Mouse (Mus musculus) embryonic facial prominence, embryonic 13.5 days (tissue): ENCODE data around the gene Fryl. TPM values are rescaled to one million over a fixed set of nuclear protein-coding genes. Genes with fewer than 3 reads are reported as not detected.
A peak's percentile ranks its signal among the peaks of the same experiment; 100 is the strongest.

Experiments used
- ATAC-seq: fragments of 200-750 bp; cut with Nextera tagmentation; 2 replicates; pipeline ENCODE4 v1.8.0; 2017; ENCODE audit warnings: low read depth; ENCODE audit not compliant: insufficient number of reproducible peaks, insufficient read depth, low FRiP score, low TSS enrichment
- H3K27ac ChIP-seq: fragments of 300-500 bp; sonication (generic); 2 replicates; pipeline ENCODE4 v1.5.1; 2015; ENCODE audit warnings: moderate library complexity, mild to moderate bottlenecking, inconsistent platforms
- H3K27me3 ChIP-seq: fragments of 300-500 bp; sonication (generic); 2 replicates; pipeline ENCODE4 v1.6.1; 2015; ENCODE audit warnings: mild to moderate bottlenecking, inconsistent platforms
- H3K36me3 ChIP-seq: fragments of 300-500 bp; sonication (generic); 2 replicates; pipeline ENCODE4 v1.6.1; 2015; ENCODE audit warnings: mild to moderate bottlenecking, inconsistent platforms
- H3K4me1 ChIP-seq: fragments of 300-500 bp; sonication (generic); 2 replicates; pipeline ENCODE4 v1.6.1; 2015; ENCODE audit warnings: inconsistent platforms
- H3K4me2 ChIP-seq: fragments of 300-500 bp; sonication (generic); 2 replicates; pipeline ENCODE4 v1.6.1; 2015; ENCODE audit warnings: moderate library complexity, mild to moderate bottlenecking, inconsistent platforms
- H3K4me3 ChIP-seq: fragments of 300-500 bp; sonication (generic); 2 replicates; pipeline ENCODE4 v1.5.1; 2015; ENCODE audit warnings: mild to moderate bottlenecking, inconsistent platforms
- H3K9ac ChIP-seq: fragments of 300-500 bp; sonication (generic); 2 replicates; pipeline ENCODE4 v1.6.1; 2015; ENCODE audit warnings: mild to moderate bottlenecking, inconsistent platforms
- H3K9me3 ChIP-seq: fragments of 300-500 bp; sonication (generic); 2 replicates; pipeline ENCODE4 v1.6.1; 2016; ENCODE audit warnings: inconsistent platforms
- WGBS: fragments of 180-500 bp; shearing (Covaris S2); methylation state at CpG from one replicate; pipeline ENCODE4 v1.1.7; 2015; ENCODE audit warnings: mixed read lengths; 5-methylcytosine and 5-hydroxymethylcytosine counted together
- polyA plus RNA-seq: library from polyadenylated mRNA; unstranded; fragments of >200 nt; fragmentation: Nextera tagmentation; extraction: Ambion mirVana; gene quantifications from 2 replicates; pipeline ENCODE4 v1.2.1, GENCODE M21; 2015

Fryl gene
- polyA plus RNA-seq, 1 experiment from 2014 or later, result 30.2 TPM

DNA sequence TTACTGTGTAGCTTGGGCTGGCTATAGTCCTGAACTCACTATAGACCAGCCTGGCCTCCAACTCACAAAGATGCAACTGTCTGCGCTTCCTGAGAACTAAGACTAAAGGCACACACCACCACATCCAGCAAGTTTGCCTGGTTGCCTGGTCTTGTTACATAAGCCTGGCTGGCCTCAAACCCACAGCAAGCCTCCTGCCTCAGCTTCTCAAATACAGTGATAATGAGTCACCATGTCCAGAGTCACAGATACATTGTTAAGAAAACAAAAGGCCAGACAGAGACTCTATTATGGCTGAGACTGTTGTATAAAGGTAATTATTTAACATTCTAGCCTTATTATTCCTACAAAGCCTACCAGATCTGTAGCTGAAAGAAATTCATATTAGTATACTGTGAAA is 39.3 kb downstream of the Fryl start:
- Histone ChIP-seq H3K9me3 (no peaks in the 10 kb centered on the region), H3K36me3 (peaks cover 28% of the 10 kb centered on the region), H3K4me1 (no peaks in the 10 kb centered on the region), H3K4me3 (no peak overlapping the region), H3K9ac (no peak overlapping the region), H3K4me2 (no peak overlapping the region), H3K27me3 (no peaks in the 10 kb centered on the region), H3K27ac (no peak overlapping the region)
- ATAC-seq, result no peak
- whole genome bisulfite sequencing, result 97% methylated on average over 1 of the region's 1 CpGs

- no peaks in the 10 kb centered on the region for H3K9me3 ChIP-seq
- H3K27ac ChIP-seq, result no peak overlapping the region
- H3K9ac ChIP-seq, result no peak overlapping the region
- H3K36me3 ChIP-seq, result peaks cover 30% of the 10 kb centered on the region
- H3K4me1 ChIP-seq, result no peaks in the 10 kb centered on the region
- H3K27me3 ChIP-seq, result no peaks in the 10 kb centered on the region
- 92% methylated on average over 9 of the region's 9 CpGs for WGBS
- ATAC-seq, result no peak
- H3K4me2 ChIP-seq, result no peak overlapping the region
- no peak overlapping the region for H3K4me3 ChIP-seq
Observed at GRCm38 (mm10) chr5:73216014-73216413, 40.4 kb downstream of the Fryl start.

DNA sequence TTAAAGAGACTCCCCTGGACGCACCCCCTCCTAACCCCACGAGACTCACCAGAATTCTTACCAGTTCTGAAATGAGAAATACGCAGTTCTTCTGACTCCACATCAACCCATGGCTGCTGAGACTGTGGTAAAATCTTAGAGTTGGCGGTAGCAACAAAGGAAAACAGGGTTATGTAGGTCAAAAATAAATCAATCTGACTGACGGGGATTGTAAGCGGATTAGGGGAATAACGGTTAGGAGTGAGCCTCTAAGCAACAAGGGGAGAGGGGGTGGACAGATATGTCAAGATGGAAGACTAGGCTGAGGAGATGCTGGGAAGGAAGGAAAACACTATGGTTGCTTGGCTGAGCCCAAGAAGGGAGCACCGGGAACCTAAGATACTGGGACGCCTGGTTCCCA is 44.0 kb downstream of the Fryl start:
- ATAC-seq, result no peak
- Histone ChIP-seq H3K4me2 (no peak overlapping the region), H3K4me1 (peaks cover 13% of the 10 kb centered on the region), H3K27ac (no peak overlapping the region), H3K9me3 (no peaks in the 10 kb centered on the region), H3K36me3 (0 out of 2 replicates have a peak, but pooled peaks cover 13% of the 10 kb centered on the region), H3K9ac (no peak overlapping the region), H3K4me3 (no peak overlapping the region), H3K27me3 (no peaks in the 10 kb centered on the region)
- 88% methylated on average over 9 of the region's 9 CpGs for WGBS

DNA sequence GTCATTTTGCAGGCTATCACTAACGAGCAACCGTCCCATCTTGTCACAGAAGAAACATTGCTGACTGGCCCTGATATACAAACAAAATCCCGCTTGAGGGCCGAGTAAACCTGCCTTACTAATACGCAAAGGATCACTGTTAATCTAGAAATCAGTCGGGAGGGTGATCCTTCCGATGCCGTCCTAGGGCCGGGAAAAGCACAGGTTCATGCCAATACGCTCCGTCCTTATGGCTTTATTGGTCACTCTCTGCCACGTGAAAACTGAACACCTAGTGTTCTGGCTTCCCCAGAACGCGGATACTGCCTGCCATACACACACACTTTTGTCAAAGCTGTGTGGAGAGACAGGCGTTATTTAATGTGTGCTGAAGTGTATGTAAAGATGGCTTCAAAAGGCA is 44.5 kb downstream of the Fryl start:
- Histone ChIP-seq H3K9ac (no peak overlapping the region), H3K9me3 (no peaks in the 10 kb centered on the region), H3K4me2 (no peak overlapping the region), H3K4me1 (peaks cover 13% of the 10 kb centered on the region), H3K27me3 (no peaks in the 10 kb centered on the region), H3K27ac (no peak overlapping the region), H3K36me3 (0 out of 2 replicates have a peak, but pooled peaks cover 10% of the 10 kb centered on the region), H3K4me3 (no peak overlapping the region)
- no peak for ATAC-seq
- WGBS, result 93% methylated on average over 15 of the region's 15 CpGs

DNA sequence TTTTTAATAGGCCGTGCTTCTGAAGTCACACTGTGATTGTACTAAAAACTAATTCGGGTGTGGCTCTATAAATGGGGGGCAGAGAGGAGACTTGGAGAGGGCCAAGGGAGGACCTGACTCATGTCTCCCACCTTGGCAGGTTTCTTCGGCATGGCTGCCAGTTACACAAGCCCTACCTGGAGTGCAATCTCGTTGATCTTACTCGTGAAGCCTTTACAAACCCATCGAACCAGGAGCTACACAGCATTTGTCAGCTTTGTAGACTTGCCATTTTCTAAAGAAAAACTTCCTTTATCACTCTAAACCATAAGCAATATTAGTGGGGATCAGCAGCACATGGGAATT is 45.5 kb downstream of the Fryl start:
- H3K9ac ChIP-seq, result no peak overlapping the region

GRCm38 (mm10) chr5:73210127-73210970 is 46.1 kb downstream of the Fryl start:
- Histone ChIP-seq H3K27me3 (no peaks in the 10 kb centered on the region), H3K9ac (no peak overlapping the region), H3K4me3 (no peak overlapping the region), H3K4me1 (peaks cover 16% of the 10 kb centered on the region), H3K4me2 (no peak overlapping the region), H3K36me3 (0 out of 2 replicates have a peak, but pooled peaks cover 9% of the 10 kb centered on the region), H3K9me3 (no peaks in the 10 kb centered on the region), H3K27ac (no peak overlapping the region)
- ATAC-seq, result no peak
- WGBS, result 90% methylated on average over 22 of the region's 22 CpGs

More for the DNA sequence above, 45.5 kb downstream of the Fryl start:
- no peak overlapping the region for H3K4me3 ChIP-seq
- H3K36me3 ChIP-seq, result 0 out of 2 replicates have a peak, but pooled peaks cover 9% of the 10 kb centered on the region
- H3K4me2 ChIP-seq, result no peak overlapping the region
- H3K4me1 ChIP-seq, result peaks cover 16% of the 10 kb centered on the region
- no peak overlapping the region for H3K27ac ChIP-seq
- H3K27me3 ChIP-seq, result no peaks in the 10 kb centered on the region
- 95% methylated on average over 6 of the region's 6 CpGs for WGBS
- no peak for ATAC-seq
- H3K9me3 ChIP-seq, result no peaks in the 10 kb centered on the region

DNA sequence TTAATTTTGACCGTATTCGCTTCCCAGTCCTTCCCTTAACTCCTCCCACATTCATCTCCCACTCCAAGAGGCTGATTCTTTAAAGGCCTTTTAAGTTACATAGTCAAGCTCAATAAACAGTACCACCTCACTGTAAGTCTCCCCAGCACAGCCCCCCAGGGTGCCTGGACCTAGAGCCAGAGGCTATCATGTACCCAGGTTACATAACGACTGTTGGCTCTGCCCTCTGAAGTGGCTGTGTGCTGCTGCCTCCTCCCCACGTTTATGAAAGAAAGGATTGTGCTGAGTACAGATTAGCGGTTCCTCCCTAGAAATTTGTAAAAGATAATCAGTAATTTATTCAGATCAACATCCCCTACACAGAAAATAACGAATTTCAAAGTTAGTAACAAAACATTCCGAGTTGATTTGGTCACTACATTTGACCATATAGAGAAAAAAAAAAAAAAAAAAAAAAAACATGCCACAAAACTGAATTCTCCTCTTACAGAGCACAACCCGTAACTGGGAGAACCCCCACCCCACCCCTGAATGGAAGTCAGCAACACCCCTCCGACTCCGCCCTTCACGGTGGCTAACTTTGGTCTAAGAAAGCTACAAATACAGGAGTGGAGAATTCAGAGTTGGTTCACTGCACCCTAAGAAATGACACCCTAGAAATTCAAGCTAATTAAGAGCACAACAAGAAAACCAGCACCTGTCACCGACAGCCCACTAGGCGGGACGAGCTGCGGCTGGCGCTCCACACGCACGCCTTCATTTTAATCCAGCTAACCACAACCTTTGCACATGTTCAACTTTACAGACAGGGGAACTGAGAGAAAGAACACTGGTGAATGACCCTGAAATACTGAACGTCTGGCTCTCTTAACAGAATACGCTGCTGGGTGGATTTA is 47.0 kb downstream of the Fryl start:
- Histone ChIP-seq H3K4me1 (peaks cover 16% of the 10 kb centered on the region), H3K27ac (0 out of 2 replicates have a peak overlapping the region, but pooled peaks have one; percentile 33), H3K9ac (no peak overlapping the region), H3K4me2 (no peak overlapping the region), H3K36me3 (0 out of 2 replicates have a peak, but pooled peaks cover 9% of the 10 kb centered on the region), H3K9me3 (no peaks in the 10 kb centered on the region), H3K4me3 (no peak overlapping the region), H3K27me3 (no peaks in the 10 kb centered on the region)
- WGBS, result 69% methylated on average over 20 of the region's 20 CpGs
- ATAC-seq, result no peak

GRCm38 (mm10) chr5:73208645-73209044 is 47.8 kb downstream of the Fryl start:
- Histone ChIP-seq H3K36me3 (peaks cover 15% of the 10 kb centered on the region), H3K27me3 (no peaks in the 10 kb centered on the region), H3K9ac (no peak overlapping the region), H3K4me1 (peaks cover 16% of the 10 kb centered on the region), H3K4me2 (no peak overlapping the region), H3K9me3 (no peaks in the 10 kb centered on the region), H3K27ac (peak overlapping the region; percentile 33; the same call in 1 of the 2 replicates), H3K4me3 (no peak overlapping the region)
- ATAC-seq, result no peak
- 54% methylated on average over 6 of the region's 6 CpGs for WGBS

- Histone ChIP-seq H3K4me1 (peaks cover 16% of the 10 kb centered on the region), H3K9me3 (no peaks in the 10 kb centered on the region), H3K36me3 (peaks cover 6% of the 10 kb centered on the region), H3K4me2 (no peak overlapping the region), H3K27ac (no peak overlapping the region), H3K27me3 (no peaks in the 10 kb centered on the region), H3K4me3 (no peak overlapping the region), H3K9ac (no peak overlapping the region)
- no peak for ATAC-seq
- 74% methylated on average over 9 of the region's 9 CpGs for WGBS
Observed at GRCm38 (mm10) chr5:73206722-73207121, 49.7 kb downstream of the Fryl start.

- Histone ChIP-seq H3K9me3 (no peaks in the 10 kb centered on the region), H3K9ac (no peak overlapping the region), H3K4me2 (no peak overlapping the region), H3K36me3 (peaks cover 6% of the 10 kb centered on the region), H3K27ac (no peak overlapping the region), H3K4me1 (peaks cover 16% of the 10 kb centered on the region), H3K27me3 (no peaks in the 10 kb centered on the region), H3K4me3 (no peak overlapping the region)
- no peak for ATAC-seq
- 86% methylated on average over 8 of the region's 8 CpGs for WGBS
Observed at GRCm38 (mm10) chr5:73205996-73206629, 50.3 kb downstream of the Fryl start.

GRCm38 (mm10) chr5:73205050-73205449 is 51.4 kb downstream of the Fryl start:
- H3K27me3 ChIP-seq, result no peaks in the 10 kb centered on the region
- no peaks in the 10 kb centered on the region for H3K9me3 ChIP-seq
- 76% methylated on average over 3 of the region's 3 CpGs for WGBS
- H3K36me3 ChIP-seq, result peaks cover 6% of the 10 kb centered on the region
- H3K4me3 ChIP-seq, result no peak overlapping the region
- H3K4me1 ChIP-seq, result peaks cover 16% of the 10 kb centered on the region
- H3K9ac ChIP-seq, result no peak overlapping the region
- no peak overlapping the region for H3K27ac ChIP-seq
- ATAC-seq, result no peak
- no peak overlapping the region for H3K4me2 ChIP-seq
